Comparison of ENCODE assay signal across 15 mouse cellular contexts in genomic region chr1:78702282-78702963, GRCm38 (mm10). TPM values are rescaled to one million over a fixed set of nuclear protein-coding genes. Genes with fewer than 3 reads are reported as not detected.
DNase-seq lines count a peak whose midpoint lies in the region; TF ChIP-seq lines count a peak whose summit lies in the region.
"Had no signal": no experiment of that assay in that cellular context is flagged by ENCODE, and none has a peak within 500 bp of the region (broad histone marks: within the 10 kb centered on the region; RNA-seq: fewer than 3 reads in every experiment).

No protein-coding gene starts in this region.

- peak overlapping the region; percentile 89 for H3K27ac ChIP-seq in bone marrow macrophage, adult 2 months (ENCODE audit: insufficient read depth, low read depth, low read length)
- peak overlapping the region; percentile 87 for H3K27ac ChIP-seq in macrophage
- H3K27ac ChIP-seq: forebrain, embryonic 15.5 days; hindbrain, embryonic 10.5 days; left cerebral cortex, adult 2 months had no signal

- H3K36me3 ChIP-seq in macrophage (ENCODE audit: inconsistent target): peaks cover 6% of the 10 kb centered on the region; the same call in 1 of the 2 replicates

- H3K4me1 ChIP-seq in bone marrow macrophage, adult 2 months (ENCODE audit: control insufficient read depth, insufficient read depth, low read length): peaks cover 38% of the 10 kb centered on the region
- H3K4me1 ChIP-seq: forebrain, embryonic 15.5 days; hindbrain, embryonic 10.5 days had no signal

- peak overlapping the region; percentile 24 for H3K4me3 ChIP-seq in bone marrow macrophage, adult 2 months (ENCODE audit: insufficient read depth, low read length)
- H3K4me3 ChIP-seq in macrophage (ENCODE audit: inconsistent target): no peak overlapping the region
- H3K4me3 ChIP-seq: forebrain, embryonic 15.5 days; hindbrain, embryonic 10.5 days; left cerebral cortex, adult 2 months had no signal

- WGBS in macrophage (ENCODE audit: missing documents): 22% methylated on average over 14 of the region's 14 CpGs

- no peaks in the 10 kb centered on the region for H3K79me2 ChIP-seq in macrophage (ENCODE audit: inconsistent target)

- no peak for TF ChIP-seq CTCF in bone marrow macrophage, adult 2 months (IDR thresholded peaks at IDR 0.05; ENCODE audit: low read depth, low read length)

- TF ChIP-seq POLR2A in bone marrow macrophage, adult 2 months (IDR thresholded peaks at IDR 0.05; ENCODE audit: borderline replicate concordance, low read depth, low read length): no peak

- peak; percentile 11 for DNase-seq in adrenal gland, postnatal 25 days
- no peak for DNase-seq in adrenal gland, postnatal 4 days (ENCODE audit: low spot score in 2 of 2)
- peak; percentile 18 to 62 for DNase-seq in kidney, postnatal 36 days
- DNase-seq in kidney, postnatal 14 days: no peak
- no peak for DNase-seq in testis, postnatal 10 days (ENCODE audit: low spot score)
- DNase-seq in left cerebral cortex, adult 18-20 months (ENCODE audit: low spot score in 2 of 2): no peak
- DNase-seq: cerebellum, adult 9-10 months; gastrocnemius, postnatal 36 days; right cerebral cortex, postnatal 14 days; thymus, postnatal 25 days had no signal

RNA-seq across cellular contexts. Expression of gene Utp14b, which starts 44.6 kb away (rescaled TPM):
- total RNA-seq in adrenal gland, postnatal 25 days (2021): 4.4 and 4.6 TPM in 2 replicates
- 1 to 10 TPM; 4.7 to 6.1 TPM for total RNA-seq in adrenal gland, postnatal 4 days (2021)
- 4.3 and 4.5 TPM in 2 replicates for polyA plus RNA-seq in bone marrow macrophage, adult 2 months (2012; ENCODE audit: insufficient read depth, insufficient read length, missing spikeins)
- total RNA-seq in macrophage (2018; cell fraction: chromatin; rRNA removed): 10 to 100 TPM in 24 of 26 experiments, 1 to 10 TPM in 2; 3.5 to 86.6 (median 38.7) TPM
- 10 to 100 TPM in 9 of 26 experiments, 1 to 10 TPM in 17; 5.6 to 13.4 (median 8.3) TPM for total RNA-seq in macrophage (2018; cell fraction: cytosol; rRNA removed)
- 10 to 100 TPM in 23 of 26 experiments, 1 to 10 TPM in 3; 8.2 to 60.7 (median 22.2) TPM for total RNA-seq in macrophage (2018; cell fraction: nucleus; rRNA removed)
- 3.4 to 6.5 TPM (median 5.8 TPM) in 3 replicates for polyA plus RNA-seq in macrophage (2018)
- total RNA-seq in left cerebral cortex, adult 18-20 months (2021): 10 to 100 TPM; 15.4 to 21.7 TPM

RNA-seq across cellular contexts. Expression of gene Acsl3, which starts 44.8 kb away (rescaled TPM):
- total RNA-seq in adrenal gland, postnatal 25 days (2021): 26.9 and 36.4 TPM in 2 replicates
- total RNA-seq in adrenal gland, postnatal 4 days (2021): 10 to 100 TPM; 17.9 to 19.7 TPM
- polyA plus RNA-seq in bone marrow macrophage, adult 2 months (2012; ENCODE audit: insufficient read depth, insufficient read length, missing spikeins): 11.4 and 13.9 TPM in 2 replicates
- total RNA-seq in macrophage (2018; cell fraction: chromatin; rRNA removed): 10 to 100 TPM in 24 of 26 experiments, 1 to 10 TPM in 2; 4.5 to 88.7 (median 27.4) TPM
- total RNA-seq in macrophage (2018; cell fraction: cytosol; rRNA removed): 10 to 100 TPM; 15.6 to 32.8 (median 21.1) TPM
- total RNA-seq in macrophage (2018; cell fraction: nucleus; rRNA removed): 10 to 100 TPM in 25 of 26 experiments, 1 to 10 TPM in 1; 8.2 to 59.5 (median 27.7) TPM
- 18.9 to 64.8 TPM (median 22.2 TPM) in 3 replicates for polyA plus RNA-seq in macrophage (2018)
- total RNA-seq in left cerebral cortex, adult 18-20 months (2021): 100 to 1,000 TPM; 160 to 175 TPM

Comparison
In these comparisons a context has a peak if more than half of its experiments do, and no peak if none do; other contexts are left out.
1. DNase-seq: peak in adrenal gland, postnatal 25 days (single experiment) and kidney, postnatal 36 days (2 of 2); none in adrenal gland, postnatal 4 days (0 of 2), kidney, postnatal 14 days (single experiment), testis, postnatal 10 days (single experiment) and left cerebral cortex, adult 18-20 months (0 of 2).